Mouse (Mus musculus) common myeloid progenitor, adult 5-6 weeks (primary cell): ENCODE data around the gene Iffo2. TPM values are rescaled to one million over a fixed set of nuclear protein-coding genes. Genes with fewer than 3 reads are reported as not detected.

Source experiments
- total RNA-seq: library from RNA; stranded (forward); fragments of 200-1000, 187-1606 nt; gene quantifications from 2 replicates; pipeline ENCODE4 v1.2.3, GENCODE M21; 2017

Iffo2 gene
- total RNA-seq, 1 experiment from 2014 or later = 1.3 TPM

Other genes with a start within 250 kb of the Iffo2 start
- 2.6 and 3.6 TPM in 2 replicates for gene Pqlc2, start 219.8 kb upstream of the Iffo2 start, total RNA-seq
- gene Akr7a5, start 219.8 kb upstream of the Iffo2 start, total RNA-seq = 10.6 and 12.4 TPM in 2 replicates
- gene Mrto4, start 178.0 kb upstream of the Iffo2 start, total RNA-seq = 62.4 and 68.3 TPM in 2 replicates
- 30.5 and 43.8 TPM in 2 replicates for gene Emc1, start 178.0 kb upstream of the Iffo2 start, total RNA-seq
- 62.5 and 91.7 TPM in 2 replicates for gene Ubr4, start 177.9 kb upstream of the Iffo2 start, total RNA-seq
- not detected in 2 replicates for gene Gm21969, start 72.6 kb downstream of the Iffo2 start, total RNA-seq
- gene Aldh4a1, start 92.3 kb downstream of the Iffo2 start, total RNA-seq = 9.1 and 11.2 TPM in 2 replicates
- gene Tas1r2, start 123.0 kb downstream of the Iffo2 start, total RNA-seq = not detected in 2 replicates